Mouse (Mus musculus) monocyte, adult 2 months (primary cell): ENCODE results near the gene BC100530.
"Not testable (repeated sequence)": the region's sequence is repeated elsewhere in the genome, so short reads cannot be mapped to it uniquely, and the experiment has no call there.

ENCODE experiments used
- DNase-seq, 2 experiments: peaks; one replicate each; pipeline ENCODE4 v3.0.0; 2022; ENCODE audit warnings: low spot score in 2 of 2, low read depth in 1 of 2

Gene BC100530

DNA sequence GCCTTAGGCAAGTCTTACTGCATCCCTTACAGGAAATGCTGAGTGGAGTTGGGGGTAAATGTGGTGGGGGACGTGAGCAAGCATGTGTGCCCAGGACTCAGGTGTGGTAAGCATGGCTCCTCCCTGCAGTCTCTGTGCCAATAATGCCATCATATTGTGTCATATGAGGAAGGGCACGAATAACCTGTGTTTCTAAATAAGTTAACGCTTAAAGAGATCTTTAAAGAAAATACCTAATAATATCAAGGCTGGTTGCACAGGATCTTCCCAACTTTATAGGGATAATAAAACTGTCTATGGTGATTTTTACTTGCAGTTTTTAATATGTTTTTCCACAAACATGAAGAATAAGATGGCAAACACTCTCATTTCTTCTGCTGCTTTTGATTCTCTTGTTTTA is at the start of gene BC100530:
Gene BC100530, minus strand, starts transcription at position 101 of the 400 bp plus-strand sequence.
- not testable (repeated sequence) for DNase-seq

DNA sequence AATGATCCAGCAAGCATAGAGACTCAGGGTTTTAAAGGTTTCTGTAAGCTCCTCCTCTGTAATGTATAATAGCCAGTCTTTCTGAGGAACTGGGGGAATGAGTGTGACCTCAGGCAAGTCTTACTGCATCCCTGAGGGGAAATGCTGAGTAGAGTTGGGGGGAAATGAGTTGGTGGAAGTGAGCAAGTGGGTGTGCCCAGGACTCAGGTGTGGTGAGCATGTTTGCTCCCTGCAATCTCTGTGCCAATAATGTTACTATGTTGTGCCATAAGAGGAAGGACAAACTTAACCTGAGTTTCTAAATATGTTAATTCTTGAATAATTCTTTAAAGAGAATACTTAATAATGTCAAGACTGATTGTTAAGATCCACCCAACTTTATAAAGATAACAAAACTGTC is 40.8 kb upstream of the BC100530 start, which contains the start of gene Stfa2:
Gene Stfa2, minus strand, starts transcription at position 101 of the 400 bp plus-strand sequence.
- DNase-seq: no peak

- DNase-seq: no peak
Measured at GRCm38 (mm10) chr16:36389060-36389459, 21.5 kb upstream of the BC100530 start.

DNA sequence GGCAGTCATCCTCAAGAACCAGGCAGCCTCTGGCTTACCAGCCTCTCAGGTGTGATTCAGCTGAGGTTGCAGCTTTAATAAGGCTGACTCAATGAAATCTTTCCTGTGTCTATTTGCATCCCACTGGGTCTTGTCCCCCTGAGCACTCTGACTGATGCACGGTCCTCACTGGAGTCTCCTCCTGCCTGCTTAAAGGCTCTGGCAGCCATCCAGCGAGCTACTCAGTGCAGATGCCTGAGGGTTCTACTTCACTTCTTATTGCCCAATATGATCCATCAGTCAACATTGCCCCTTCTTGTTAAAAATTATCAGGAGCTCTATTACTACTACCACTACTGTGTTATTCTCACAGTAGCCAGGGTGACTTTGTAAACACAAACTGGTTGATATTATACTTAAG is 30.4 kb downstream of the BC100530 start:
- DNase-seq: no peak

- DNase-seq: no peak
Measured at GRCm38 (mm10) chr16:36334232-36334631, 33.3 kb downstream of the BC100530 start, which contains the start of gene BC117090. BC117090 (minus strand) TSS chr16:36334332.

- no peak for DNase-seq
Measured at GRCm38 (mm10) chr16:36319286-36319685, 48.3 kb downstream of the BC100530 start.

DNA sequence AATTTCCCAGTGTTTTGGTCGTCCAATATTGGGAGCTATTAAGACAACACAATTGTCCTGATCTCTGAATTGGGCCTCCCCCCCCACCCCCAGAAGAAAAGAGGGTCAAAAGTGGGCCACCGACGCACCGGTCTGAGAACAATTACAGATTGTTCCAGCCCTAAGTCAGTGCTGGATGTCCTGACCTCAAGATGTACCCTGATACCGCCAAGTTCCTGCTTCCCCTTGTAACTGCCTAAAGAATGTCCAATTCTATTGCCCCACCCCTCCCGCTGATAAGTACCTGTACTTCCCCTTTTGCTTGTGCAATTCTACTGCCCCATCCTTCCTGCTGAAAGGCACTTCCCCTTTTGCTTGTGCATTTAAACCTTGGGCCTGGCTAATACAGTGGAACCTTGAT is 51.4 kb downstream of the BC100530 start:
- DNase-seq: not testable (repeated sequence)
